Mouse (Mus musculus) erythroblast, embryonic 14.5 days (primary cell): ENCODE measurements around the gene Olfr1415.

ENCODE experiments used
- GATA1 ChIP-seq: IDR thresholded peaks from 2 replicates; pipeline ENCODE4 v1.6.1; 2012; ENCODE audit warnings: low read length, inconsistent platforms, mixed read lengths
- TAL1 ChIP-seq: IDR thresholded peaks from 3 replicates; pipeline ENCODE4 v1.6.1; 2012; ENCODE audit warnings: low read length, inconsistent platforms, mixed read lengths

DNA sequence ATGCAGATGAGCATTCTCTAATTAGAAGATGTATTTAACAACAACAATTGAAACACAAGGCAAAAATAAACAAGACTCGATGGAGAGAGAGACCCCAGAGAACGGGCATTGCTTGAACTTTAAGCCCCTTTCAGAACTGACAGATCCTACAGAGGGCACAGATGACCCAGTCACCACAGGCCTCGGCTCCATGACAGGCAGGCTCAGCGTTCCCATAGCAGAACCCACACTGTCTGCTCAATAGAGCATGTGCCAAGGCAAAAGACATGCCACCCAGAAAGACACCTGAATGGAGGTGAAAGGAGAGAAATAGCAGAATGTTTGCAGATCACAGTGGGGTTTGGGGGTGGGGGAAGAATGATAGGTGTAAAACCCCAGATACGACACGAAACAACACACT, 37.5 kb downstream of the Olfr1415 start:
- TF ChIP-seq GATA1 = no peak
- TF ChIP-seq TAL1 = no peak
